Mouse (Mus musculus): ENCODE data around the gene Myf5.

The Myf5 gene

GRCm38 (mm10) chr10:107485870-107486269, at the start of gene Myf5:
Gene Myf5 (minus strand): TSS chr10:107486134.
- no peak for DNase-seq

- DNase-seq, result no peak
These were observed 42.8 kb upstream of the Myf5 start for GRCm38 (mm10) chr10:107528758-107529157.

- DNase-seq, result no peak
These were observed 33.3 kb upstream of the Myf5 start for GRCm38 (mm10) chr10:107519216-107519615.

- peak; percentile 14 for DNase-seq
These were observed 30.7 kb upstream of the Myf5 start for GRCm38 (mm10) chr10:107516641-107517040.

GRCm38 (mm10) chr10:107514735-107515134, 28.8 kb upstream of the Myf5 start:
- no peak for DNase-seq

- DNase-seq, result no peak
These were observed 20.5 kb upstream of the Myf5 start for GRCm38 (mm10) chr10:107506397-107506796.

GRCm38 (mm10) chr10:107503430-107503829, 17.5 kb upstream of the Myf5 start:
- peak; percentile 13 for DNase-seq

GRCm38 (mm10) chr10:107502193-107502592, 16.3 kb upstream of the Myf5 start:
- no peak for DNase-seq

- DNase-seq, result no peak
These were observed 13.7 kb upstream of the Myf5 start for GRCm38 (mm10) chr10:107499656-107500055.

GRCm38 (mm10) chr10:107496402-107496801, 10.5 kb upstream of the Myf5 start:
- DNase-seq, result no peak

GRCm38 (mm10) chr10:107494568-107494967, 8.6 kb upstream of the Myf5 start, which contains the start of gene Myf6:
Gene Myf6 (minus strand): TSS chr10:107494737.
- no peak for DNase-seq

GRCm38 (mm10) chr10:107493580-107494474, 7.9 kb upstream of the Myf5 start:
- DNase-seq, result no peak

GRCm38 (mm10) chr10:107492867-107493579, 7.1 kb upstream of the Myf5 start:
- no peak for DNase-seq

GRCm38 (mm10) chr10:107488654-107489315, 2.9 kb upstream of the Myf5 start:
- no peak for DNase-seq

- DNase-seq, result no peak
These were observed 836 bp upstream of the Myf5 start for GRCm38 (mm10) chr10:107486770-107487169.

GRCm38 (mm10) chr10:107484050-107484449, 1.9 kb downstream of the Myf5 start:
- DNase-seq, result no peak

- peak; percentile 36 for DNase-seq
These were observed 12.4 kb downstream of the Myf5 start for GRCm38 (mm10) chr10:107473497-107473896.

- no peak for DNase-seq
These were observed 14.2 kb downstream of the Myf5 start for GRCm38 (mm10) chr10:107471712-107472111.

GRCm38 (mm10) chr10:107467819-107468218, 18.1 kb downstream of the Myf5 start:
- DNase-seq, result peak; percentile 56

GRCm38 (mm10) chr10:107449496-107450330, 36.2 kb downstream of the Myf5 start:
- DNase-seq, result no peak

GRCm38 (mm10) chr10:107442781-107443180, 43.2 kb downstream of the Myf5 start:
- DNase-seq, result peak; percentile 56

GRCm38 (mm10) chr10:107436967-107437366, 49.0 kb downstream of the Myf5 start:
- DNase-seq, result no peak

Measured in lung, postnatal 36 days (tissue).